ENCODE assay signal across 8 mouse cellular contexts in the genomic region with DNA sequence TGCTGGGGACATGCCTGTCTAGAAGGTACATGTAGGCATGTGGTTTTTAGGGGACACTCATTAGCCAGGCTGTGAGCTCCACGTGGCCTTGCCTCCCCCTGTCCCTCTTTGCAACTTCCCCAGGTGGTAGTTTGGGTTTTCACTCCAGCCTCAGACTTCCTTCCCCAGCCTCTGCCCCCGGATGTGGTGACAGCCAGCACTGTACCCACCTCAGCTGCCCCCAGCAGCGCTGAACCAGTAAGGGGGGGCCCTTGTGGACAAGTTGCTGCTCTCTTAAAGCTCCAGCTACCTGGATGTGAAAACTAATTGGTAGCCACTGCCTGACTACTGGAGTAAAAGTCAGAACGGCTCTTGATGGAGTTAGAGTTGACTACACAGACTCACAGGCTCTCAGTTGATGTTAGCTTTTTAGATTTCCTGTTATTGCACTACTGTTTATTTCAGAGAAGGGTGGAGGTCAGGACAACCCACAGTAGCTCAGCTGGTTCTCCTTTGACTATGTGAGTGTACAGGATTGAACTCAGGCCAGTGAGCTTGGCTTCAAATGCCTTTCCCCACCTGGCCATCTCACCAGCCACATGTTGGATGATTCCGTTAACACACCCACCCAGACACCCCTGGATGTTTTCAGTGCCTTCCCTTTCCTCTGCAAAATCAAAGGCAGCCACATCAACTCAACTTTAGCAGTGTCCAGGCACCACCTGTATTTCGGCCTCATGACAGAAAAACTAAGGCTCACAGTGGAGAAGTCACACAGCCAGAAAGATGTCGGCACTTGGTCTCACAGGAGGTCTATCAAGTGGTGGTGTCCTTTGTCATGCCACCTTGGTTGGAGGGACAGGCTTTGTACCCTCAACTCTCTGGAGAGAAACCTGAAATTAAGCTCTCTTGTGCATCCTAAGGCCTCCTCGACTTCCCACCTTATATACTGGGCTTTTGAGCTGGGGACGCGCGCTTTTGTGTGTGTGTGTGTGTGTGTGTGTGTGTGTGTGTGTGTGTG. TPM values are rescaled to one million over a fixed set of nuclear protein-coding genes. Genes with fewer than 3 reads are reported as not detected.
DNase-seq lines count a peak whose midpoint lies in the region; ATAC-seq lines count a peak whose summit lies in the region.

No protein-coding gene starts in this region.

- WGBS in hindbrain, embryonic 13.5 days, result 53% methylated on average over 11 of the region's 11 CpGs
- WGBS in lung, embryonic 16.5 days, result 29% methylated on average over 11 of the region's 11 CpGs

- peak; percentile 73 to 77 for DNase-seq in CD8-positive naive resting alpha-beta T cell, adult 2 months (ENCODE audit: low read depth in 2 of 2, low spot score in 2 of 2)
- peak; percentile 39 for DNase-seq in spleen, adult 12 weeks (ENCODE audit: low spot score)
- DNase-seq in cerebellum, adult 9-10 months, result no peak
- DNase-seq in urinary bladder, postnatal 10 days (ENCODE audit: low spot score), result no peak
- no peak for DNase-seq in cerebellum, postnatal 4 days (ENCODE audit: low spot score in 2 of 2)

- H3K36me3 ChIP-seq in hindbrain, embryonic 13.5 days, result peaks cover 50% of the 10 kb centered on the region
- H3K36me3 ChIP-seq in lung, embryonic 16.5 days (ENCODE audit: control insufficient read depth, insufficient read depth, low read length), result peaks cover 29% of the 10 kb centered on the region

- peak overlapping the region; percentile 93 for H3K4me2 ChIP-seq in hindbrain, embryonic 13.5 days
- peak overlapping the region; percentile 100 for H3K4me2 ChIP-seq in lung, embryonic 16.5 days (ENCODE audit: low read depth, low read length)

- H3K27ac ChIP-seq in brown adipose tissue, adult 24 weeks (replicated peaks; ENCODE audit: low read depth, low read length), result peak overlapping the region; percentile 92
- peak overlapping the region; percentile 67 for H3K27ac ChIP-seq in hindbrain, embryonic 13.5 days
- H3K27ac ChIP-seq in lung, embryonic 16.5 days (ENCODE audit: low read length), result peak overlapping the region; percentile 94

- H3K27me3 ChIP-seq in hindbrain, embryonic 13.5 days, result no peaks in the 10 kb centered on the region
- no peaks in the 10 kb centered on the region for H3K27me3 ChIP-seq in lung, embryonic 16.5 days (ENCODE audit: control insufficient read depth, insufficient read depth, low read depth, low read length)

- H3K4me1 ChIP-seq in brown adipose tissue, adult 24 weeks (ENCODE audit: control insufficient read depth, insufficient read depth, insufficient read length, low read length), result peaks cover 4% of the 10 kb centered on the region
- peaks cover 33% of the 10 kb centered on the region for H3K4me1 ChIP-seq in hindbrain, embryonic 13.5 days (replicated peaks)
- peaks cover 33% of the 10 kb centered on the region for H3K4me1 ChIP-seq in lung, embryonic 16.5 days (replicated peaks; ENCODE audit: control insufficient read depth, insufficient read depth, low read length)

- 0 out of 2 replicates have a peak, but pooled peaks have one; percentile 1 for ATAC-seq in hindbrain, embryonic 13.5 days (ENCODE audit: low FRiP score)
- ATAC-seq in lung, embryonic 16.5 days (ENCODE audit: low read depth), result peak; percentile 5; the same call in 1 of the 2 replicates

- no peaks in the 10 kb centered on the region for H3K9me3 ChIP-seq in hindbrain, embryonic 13.5 days
- no peaks in the 10 kb centered on the region for H3K9me3 ChIP-seq in lung, embryonic 16.5 days (ENCODE audit: control insufficient read depth, low read length)

- H3K4me3 ChIP-seq in brown adipose tissue, adult 24 weeks (ENCODE audit: insufficient read depth, low read depth, low read length), result peak overlapping the region; percentile 65
- H3K4me3 ChIP-seq in hindbrain, embryonic 13.5 days, result peak overlapping the region; percentile 57
- peak overlapping the region; percentile 77 for H3K4me3 ChIP-seq in lung, embryonic 16.5 days (ENCODE audit: low read length)

- H3K9ac ChIP-seq in hindbrain, embryonic 13.5 days, result peak overlapping the region; percentile 85
- H3K9ac ChIP-seq in lung, embryonic 16.5 days (ENCODE audit: low read length), result peak overlapping the region; percentile 94

RNA-seq across cellular contexts. Expression of a gene that starts 0.8 kb away (rescaled TPM):
- 8.5 and 11.3 TPM in 2 replicates for polyA plus RNA-seq in brown adipose tissue, adult 24 weeks (2012; ENCODE audit: insufficient read depth, insufficient read length, missing spikeins)
- 6.6 and 7.3 TPM in 2 replicates for polyA plus RNA-seq in hindbrain, embryonic 13.5 days (2015; fragmentation: Nextera tagmentation; extraction: Ambion mirVana)
- polyA plus RNA-seq in lung, embryonic 16.5 days (2015; fragmentation: Nextera tagmentation; extraction: Ambion mirVana), result 21.7 and 23.3 TPM in 2 replicates

RNA-seq across cellular contexts. Expression of a gene that starts 25.3 kb away (rescaled TPM):
- polyA plus RNA-seq in brown adipose tissue, adult 24 weeks (2012; ENCODE audit: insufficient read depth, insufficient read length, missing spikeins), result 8.4 and 11.1 TPM in 2 replicates
- polyA plus RNA-seq in hindbrain, embryonic 13.5 days (2015; fragmentation: Nextera tagmentation; extraction: Ambion mirVana), result 43.6 and 45.3 TPM in 2 replicates
- 28.1 and 28.9 TPM in 2 replicates for polyA plus RNA-seq in lung, embryonic 16.5 days (2015; fragmentation: Nextera tagmentation; extraction: Ambion mirVana)

RNA-seq across cellular contexts. Expression of a gene that starts 26.2 kb away (rescaled TPM):
- polyA plus RNA-seq in brown adipose tissue, adult 24 weeks (2012; ENCODE audit: insufficient read depth, insufficient read length, missing spikeins), result 19.4 and 21.5 TPM in 2 replicates
- 159 and 172 TPM in 2 replicates for polyA plus RNA-seq in hindbrain, embryonic 13.5 days (2015; fragmentation: Nextera tagmentation; extraction: Ambion mirVana)
- 87.1 and 92.1 TPM in 2 replicates for polyA plus RNA-seq in lung, embryonic 16.5 days (2015; fragmentation: Nextera tagmentation; extraction: Ambion mirVana)

RNA-seq across cellular contexts. Expression of a gene that starts 33.3 kb away (rescaled TPM):
- 0.79 and 2.1 TPM in 2 replicates for polyA plus RNA-seq in brown adipose tissue, adult 24 weeks (2012; ENCODE audit: insufficient read depth, insufficient read length, missing spikeins)
- 2.8 and 2.9 TPM in 2 replicates for polyA plus RNA-seq in hindbrain, embryonic 13.5 days (2015; fragmentation: Nextera tagmentation; extraction: Ambion mirVana)
- polyA plus RNA-seq in lung, embryonic 16.5 days (2015; fragmentation: Nextera tagmentation; extraction: Ambion mirVana), result 2.1 and 2.2 TPM in 2 replicates

RNA-seq across cellular contexts. Expression of a gene that starts 49.7 kb away (rescaled TPM):
- not detected in 2 replicates for polyA plus RNA-seq in brown adipose tissue, adult 24 weeks (2012; ENCODE audit: insufficient read depth, insufficient read length, missing spikeins)
- 6.1 and 8.2 TPM in 2 replicates for polyA plus RNA-seq in hindbrain, embryonic 13.5 days (2015; fragmentation: Nextera tagmentation; extraction: Ambion mirVana)
- 12.9 and 13.0 TPM in 2 replicates for polyA plus RNA-seq in lung, embryonic 16.5 days (2015; fragmentation: Nextera tagmentation; extraction: Ambion mirVana)

Comparison
In these comparisons a context has a peak if more than half of its experiments do, and no peak if none do; other contexts are left out.
1. DNase-seq: peak in CD8-positive naive resting alpha-beta T cell, adult 2 months (2 of 2) and spleen, adult 12 weeks (single experiment); none in cerebellum, adult 9-10 months (single experiment), urinary bladder, postnatal 10 days (single experiment) and cerebellum, postnatal 4 days (0 of 2).
2. Peak in every context shown above with its lines, with median percentiles within 50 percentile points of each other: H3K27ac ChIP-seq and H3K4me3 ChIP-seq.